Mouse (Mus musculus) right cerebral cortex, postnatal 10 days (tissue): Measurements from ENCODE around the gene Smarce1.
"Not testable (repeated sequence)": the region's sequence is repeated elsewhere in the genome, so short reads cannot be mapped to it uniquely, and the experiment has no call there.

Experiments used
- DNase-seq, 2 experiments: peaks; one replicate each; pipeline ENCODE4 v3.0.0; 2021; ENCODE audit warnings: low spot score in 2 of 2

Gene Smarce1

DNA sequence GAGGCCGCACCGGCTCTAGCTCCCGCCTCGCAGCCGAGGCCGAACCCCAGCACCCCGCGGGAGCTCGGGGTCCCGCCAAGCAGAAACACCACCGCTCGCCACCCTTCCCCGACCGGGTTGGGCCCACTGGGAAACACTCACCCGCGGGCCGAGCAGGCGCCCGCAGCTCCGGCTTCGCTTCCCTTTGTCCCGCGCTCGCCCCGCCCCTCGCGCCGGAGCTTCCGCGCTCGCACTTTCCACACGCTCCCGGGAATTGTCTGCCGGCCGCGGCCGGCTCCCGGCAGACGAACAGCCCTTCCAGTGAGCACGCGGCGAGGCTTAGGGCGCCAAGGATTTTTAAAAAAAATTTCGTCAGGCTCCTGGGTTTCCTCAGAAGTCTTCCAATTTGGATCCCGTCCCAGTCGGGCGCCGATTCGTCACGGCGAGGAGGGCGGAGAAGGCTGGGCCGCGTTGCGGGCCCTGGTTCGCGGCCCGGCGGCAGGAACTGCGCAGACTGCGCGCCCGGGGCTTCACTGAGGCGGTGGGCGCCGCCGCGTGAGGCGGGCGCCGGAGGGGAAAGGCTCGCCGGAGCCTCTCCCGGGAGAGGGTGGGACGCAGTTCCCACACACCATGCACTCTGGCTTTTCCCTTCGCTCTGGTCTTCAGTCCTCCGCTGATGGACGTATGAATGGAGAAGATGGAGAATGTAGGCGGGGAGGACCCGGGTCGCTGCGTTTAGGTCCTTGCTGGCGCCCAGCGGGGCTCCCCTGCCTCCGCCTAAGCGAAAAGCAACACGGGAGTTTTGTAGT lies at the start of gene Smarce1:
Gene Smarce1, minus strand, starts transcription at position 757 of the 788 bp plus-strand sequence.
- DNase-seq = peak; percentile 85 to 87

DNA sequence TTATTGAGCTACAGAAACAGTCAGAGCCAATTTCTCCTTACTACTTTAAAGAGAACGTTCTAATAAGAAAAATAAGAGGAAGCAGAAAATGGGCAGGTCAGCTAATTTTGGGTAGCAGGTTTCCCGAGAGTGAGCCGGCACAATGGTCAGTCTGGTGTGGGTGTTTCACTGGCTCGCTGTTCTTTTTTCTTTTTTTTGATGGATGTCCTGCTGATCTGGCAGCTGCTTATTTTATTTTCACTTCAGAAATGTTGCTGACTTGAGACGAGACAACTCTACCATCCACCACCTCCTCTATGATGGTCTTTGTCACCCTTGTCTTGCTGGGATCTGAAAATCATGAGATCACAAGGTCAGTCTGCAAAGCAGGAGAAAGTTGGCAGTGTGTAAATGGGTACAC lies 49.2 kb upstream of the Smarce1 start:
- no peak for DNase-seq

DNA sequence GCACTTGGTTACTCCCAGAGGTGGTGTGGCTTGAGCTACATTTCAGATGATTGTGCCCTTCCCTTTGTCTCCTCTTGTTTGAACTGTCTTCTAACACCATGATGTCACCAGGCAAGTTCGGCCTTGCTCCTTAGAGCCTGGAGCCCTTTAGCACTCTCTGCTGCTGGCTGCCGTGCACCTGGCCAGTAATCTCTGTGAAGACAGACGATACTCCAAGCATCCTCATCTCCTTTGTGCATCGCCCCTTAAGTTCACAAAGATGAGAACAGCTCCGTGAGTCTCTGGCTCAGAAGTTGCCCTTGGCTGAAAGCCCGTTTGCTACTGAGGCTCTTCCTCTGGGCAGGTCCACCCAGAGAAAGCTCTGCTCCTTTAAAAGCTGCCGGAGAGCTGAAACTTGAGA lies 46.0 kb upstream of the Smarce1 start:
- no peak for DNase-seq

DNA sequence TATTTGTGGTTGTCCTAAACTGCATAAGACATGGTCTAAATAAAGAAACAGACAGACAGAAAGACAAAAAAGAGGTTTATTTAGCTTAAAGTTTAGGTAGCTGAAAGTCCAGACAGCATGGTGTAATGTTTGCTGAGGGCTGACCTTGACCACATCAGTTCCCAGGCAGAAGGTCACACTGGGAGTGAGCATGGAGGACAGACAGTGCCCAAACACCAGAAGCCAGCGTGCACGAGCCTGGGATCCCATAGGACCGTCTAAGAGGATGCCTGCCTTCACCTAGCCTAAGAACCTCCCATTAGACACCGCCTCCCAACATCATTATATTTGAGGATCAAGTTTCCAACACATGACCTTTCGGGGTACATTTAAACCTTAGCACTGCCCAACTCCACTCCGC lies 44.8 kb upstream of the Smarce1 start:
- DNase-seq = no peak

DNA sequence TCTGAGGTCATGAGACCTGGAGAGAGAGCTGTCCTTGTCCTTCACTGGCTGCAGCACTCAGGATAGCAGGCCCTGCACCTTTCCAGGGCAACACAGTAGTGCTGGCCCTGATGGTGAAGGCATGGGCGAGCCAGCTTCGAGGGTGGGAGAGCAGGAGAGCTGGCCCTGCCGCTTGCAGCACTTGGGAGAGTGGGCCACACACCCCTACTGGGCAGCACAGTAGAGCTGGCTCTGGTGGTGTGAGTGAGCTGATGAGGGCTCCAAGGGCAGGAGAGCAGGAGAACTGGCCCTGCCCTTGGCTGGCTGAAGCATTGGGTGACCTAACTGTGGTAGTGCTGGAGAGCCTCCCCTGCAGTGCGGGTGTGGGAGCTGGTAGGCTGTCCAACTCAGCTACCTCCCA lies 41.9 kb upstream of the Smarce1 start:
- no peak for DNase-seq

DNA sequence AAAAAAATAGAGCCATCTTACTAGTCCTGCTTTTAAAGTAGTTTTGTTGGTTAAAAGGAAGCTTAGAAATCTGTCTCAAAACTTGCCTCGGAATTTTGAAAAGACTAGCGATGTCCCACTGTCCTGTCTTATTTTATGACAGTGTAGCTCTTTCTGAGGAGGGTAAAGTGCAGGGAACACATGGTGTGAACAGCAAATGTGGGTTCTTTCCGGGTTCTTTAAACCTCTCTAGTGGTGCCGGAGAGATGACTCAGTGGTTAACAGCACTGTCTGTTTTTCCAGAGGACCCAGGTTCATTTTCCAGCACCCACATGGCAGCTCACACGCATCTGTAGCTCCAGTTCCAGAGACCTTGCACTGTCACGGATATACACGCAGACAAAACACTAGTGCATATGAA lies 38.4 kb upstream of the Smarce1 start:
- DNase-seq = no peak

DNA sequence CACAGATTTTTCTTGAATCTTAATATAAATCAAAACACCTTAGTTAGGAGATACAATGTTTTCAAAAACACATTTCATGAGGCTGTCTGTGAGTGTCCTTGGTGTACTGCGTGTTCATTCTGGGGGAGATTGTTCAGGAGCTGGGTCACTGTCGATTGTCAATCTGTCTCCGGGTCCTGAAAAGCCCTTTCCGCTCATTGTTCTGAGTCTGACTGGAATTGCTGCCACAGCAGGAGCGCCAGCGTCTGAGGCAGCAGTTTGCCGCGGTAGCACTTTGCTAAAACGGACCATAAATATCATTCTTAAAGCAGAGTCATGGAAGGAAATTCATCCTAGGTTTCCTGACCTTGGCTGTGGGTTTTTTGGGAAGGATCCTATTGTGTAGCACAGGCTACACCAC lies 35.0 kb upstream of the Smarce1 start:
- no peak for DNase-seq

DNA sequence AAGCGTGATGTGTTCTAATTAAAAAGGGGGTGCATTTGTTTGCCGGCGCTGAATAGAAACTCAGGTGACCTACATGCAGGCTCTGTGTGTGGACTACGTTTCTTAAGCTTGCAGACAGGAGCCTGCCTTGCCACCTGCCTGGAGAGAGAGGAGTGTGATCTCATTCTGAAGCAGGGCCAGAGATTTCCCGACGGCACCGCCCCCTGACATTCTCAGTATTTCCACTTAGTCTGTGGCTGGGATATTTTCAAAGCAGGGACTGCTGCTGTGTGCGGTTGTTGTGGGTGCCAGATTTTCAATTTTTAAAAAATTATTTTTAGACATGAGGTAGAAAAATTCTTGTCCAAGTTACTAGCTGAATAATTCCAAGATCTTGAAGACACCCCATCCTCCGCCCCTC lies 34.4 kb upstream of the Smarce1 start:
- DNase-seq = peak; percentile 70 to 85

DNA sequence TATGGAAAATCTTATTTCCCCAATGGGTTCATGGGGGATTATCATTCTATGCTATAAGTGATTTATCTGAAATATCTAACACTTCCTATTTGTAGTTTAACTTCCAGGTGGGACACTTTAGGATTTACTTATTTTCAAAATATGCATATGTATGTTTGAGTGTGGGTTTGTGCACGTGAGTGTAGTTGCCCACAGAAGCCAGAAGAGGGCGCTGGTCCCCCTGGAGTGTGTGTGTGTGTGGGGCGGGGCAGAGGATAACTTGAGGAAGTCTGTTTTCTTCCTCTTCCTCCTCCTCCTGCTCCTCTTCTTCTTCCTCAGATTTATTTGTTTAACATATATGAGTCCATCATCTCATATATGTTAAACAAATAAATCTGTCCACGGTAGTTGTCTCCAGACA lies 25.4 kb upstream of the Smarce1 start:
- no peak for DNase-seq

DNA sequence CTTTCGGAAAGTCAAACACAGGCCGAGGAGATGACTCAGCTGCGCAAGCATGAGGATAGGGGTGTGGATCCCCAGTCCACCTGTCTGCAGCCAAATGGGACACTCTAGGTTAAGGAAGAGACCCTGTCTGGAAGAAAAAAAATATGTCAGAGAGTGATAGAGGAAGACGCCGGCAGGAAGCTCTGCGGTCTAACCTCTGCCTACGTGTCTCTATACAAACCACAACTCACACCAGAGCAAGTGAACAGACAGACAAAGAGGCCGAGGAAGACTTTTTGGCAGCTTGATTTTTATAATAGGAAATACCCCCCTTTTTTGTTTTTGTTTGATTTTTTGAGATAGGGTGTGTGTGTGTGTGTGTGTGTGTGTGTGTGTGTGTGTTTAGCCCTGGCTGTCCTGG lies 24.5 kb upstream of the Smarce1 start:
- no peak for DNase-seq

DNA sequence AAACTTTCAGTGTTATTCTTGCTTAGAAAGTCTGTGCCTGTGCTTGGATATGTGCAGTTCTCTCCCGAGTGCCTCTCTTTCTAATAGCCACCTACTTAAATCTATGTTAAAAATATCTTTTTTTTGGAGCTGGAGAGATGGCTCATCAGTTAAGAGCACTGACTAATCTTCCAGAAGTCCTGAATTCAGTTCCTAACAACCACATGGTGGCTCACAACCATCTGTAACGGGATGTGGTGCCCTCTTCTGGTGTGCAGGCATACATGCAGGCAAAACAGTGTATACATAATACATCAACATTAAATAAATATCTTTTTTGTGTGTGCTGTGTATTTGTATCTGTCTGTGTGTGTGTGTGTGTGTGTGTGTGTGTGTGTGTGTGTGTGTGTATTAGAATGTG lies 23.1 kb upstream of the Smarce1 start:
- no peak for DNase-seq

DNA sequence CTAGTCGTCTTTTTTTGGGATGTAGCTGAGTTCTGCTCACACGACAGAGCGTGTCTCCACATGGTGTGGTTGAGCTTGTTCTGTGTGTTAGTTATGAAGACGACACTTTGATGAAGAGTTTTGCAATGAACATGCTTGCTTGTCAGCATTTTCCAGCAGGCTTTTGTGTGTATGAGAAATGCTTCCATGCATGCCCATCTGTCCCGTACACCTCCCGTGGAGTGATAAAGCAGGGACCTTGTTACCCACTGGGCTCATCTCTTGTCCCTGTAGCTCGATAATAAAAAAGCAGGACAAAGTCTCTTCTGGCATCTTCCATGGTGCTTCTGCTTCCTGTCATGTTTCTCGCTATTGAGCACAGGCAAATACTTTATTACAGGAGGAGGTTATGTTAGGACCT lies 21.9 kb upstream of the Smarce1 start:
- DNase-seq = no peak

DNA sequence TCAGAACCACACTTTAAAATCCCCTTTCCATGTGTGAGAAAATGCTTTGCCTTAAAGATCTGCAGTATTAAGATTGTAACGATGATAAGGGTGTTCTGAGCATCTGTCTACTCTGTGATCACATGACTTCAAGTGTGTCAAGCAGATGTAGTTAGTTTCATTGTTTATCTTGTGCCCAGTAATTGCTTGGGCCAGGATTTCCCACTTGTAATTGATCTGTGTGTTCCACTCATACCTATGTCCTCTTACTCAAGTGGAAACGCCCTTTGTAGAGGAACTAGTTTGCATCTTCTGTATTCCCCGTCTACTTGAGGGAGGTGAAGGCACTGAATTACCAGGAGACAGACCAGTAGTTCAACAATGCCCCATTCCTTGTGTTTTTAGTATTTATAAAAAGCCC lies 19.8 kb upstream of the Smarce1 start:
- DNase-seq = no peak

DNA sequence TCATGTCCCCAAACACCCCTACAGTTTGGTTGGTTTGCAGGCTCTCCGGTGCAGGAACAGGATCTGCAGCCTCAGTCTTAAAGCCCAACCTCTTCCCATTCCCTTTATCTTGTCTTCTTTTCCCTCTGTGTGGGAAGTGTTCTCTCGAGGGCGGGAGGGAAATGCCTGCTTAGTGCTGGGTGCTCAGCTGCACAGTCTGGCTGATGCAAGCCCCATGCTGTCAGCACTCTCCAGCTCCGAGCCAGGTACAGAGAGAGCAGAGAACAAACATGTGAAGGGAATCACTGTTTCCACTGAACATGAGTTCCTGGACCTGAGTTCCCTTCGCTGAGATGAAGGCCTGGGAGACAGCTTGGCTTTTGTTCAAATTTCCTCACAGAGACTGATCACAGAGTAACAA lies 19.4 kb upstream of the Smarce1 start:
- DNase-seq = peak; percentile 40 to 44

DNA sequence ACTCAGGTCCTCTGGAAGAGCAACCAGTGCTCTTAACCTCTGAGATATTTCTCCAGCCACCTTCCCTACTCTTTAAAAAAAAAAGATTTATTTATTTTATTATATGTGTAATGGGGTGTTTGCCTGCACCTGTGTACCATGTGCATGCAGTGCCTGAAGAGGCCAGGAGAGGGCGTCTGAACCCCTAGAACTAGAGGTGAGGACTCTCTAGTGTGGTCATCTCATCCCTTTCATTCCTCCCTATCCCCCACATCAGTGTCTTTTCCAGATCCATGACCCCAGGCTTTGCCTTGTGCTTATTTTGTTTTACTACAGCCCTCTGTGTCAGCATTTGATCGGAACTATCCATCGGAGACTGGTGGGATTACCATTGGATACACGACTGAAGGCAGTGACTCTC lies 18.3 kb upstream of the Smarce1 start:
- DNase-seq = peak in 1 of 2 experiments; percentile 25

DNA sequence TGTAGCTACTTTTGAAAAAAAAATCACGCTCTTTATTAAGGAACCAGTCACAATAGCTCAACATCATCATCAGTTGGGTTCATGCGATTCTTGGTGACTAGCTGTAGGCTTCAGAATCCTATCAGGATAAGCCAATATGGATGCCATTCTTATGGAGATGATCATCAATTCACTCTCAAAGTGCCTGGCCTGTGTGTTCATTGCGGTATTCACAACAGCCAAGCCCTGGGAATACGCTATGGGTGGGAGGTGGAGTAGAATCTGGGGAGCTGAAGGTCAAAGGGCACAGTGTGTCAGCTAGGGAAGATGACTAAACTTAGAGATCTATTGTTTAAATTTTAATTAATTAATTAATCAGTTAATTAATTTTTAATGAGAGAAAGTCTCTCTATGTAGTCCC lies 17.1 kb upstream of the Smarce1 start:
- no peak for DNase-seq

DNA sequence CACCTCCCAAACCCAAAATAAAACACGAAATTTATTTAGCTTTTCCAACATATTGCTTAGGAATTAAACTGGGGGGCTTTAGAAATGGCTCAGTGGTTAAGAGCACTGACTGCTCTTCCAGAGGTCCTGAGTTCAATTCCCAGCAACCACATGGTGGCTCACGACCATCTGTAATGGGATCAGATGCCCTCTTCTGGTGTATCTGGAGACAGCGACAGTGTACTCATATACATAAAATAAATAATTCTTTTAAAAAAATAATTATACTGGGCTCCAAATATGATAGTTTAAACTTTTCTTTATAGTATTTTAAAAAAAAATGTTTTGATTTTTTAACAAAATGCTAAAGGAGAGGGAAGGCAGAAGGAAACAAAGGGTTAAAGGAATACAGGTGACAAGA lies 13.7 kb upstream of the Smarce1 start:
- not testable (repeated sequence) for DNase-seq

DNA sequence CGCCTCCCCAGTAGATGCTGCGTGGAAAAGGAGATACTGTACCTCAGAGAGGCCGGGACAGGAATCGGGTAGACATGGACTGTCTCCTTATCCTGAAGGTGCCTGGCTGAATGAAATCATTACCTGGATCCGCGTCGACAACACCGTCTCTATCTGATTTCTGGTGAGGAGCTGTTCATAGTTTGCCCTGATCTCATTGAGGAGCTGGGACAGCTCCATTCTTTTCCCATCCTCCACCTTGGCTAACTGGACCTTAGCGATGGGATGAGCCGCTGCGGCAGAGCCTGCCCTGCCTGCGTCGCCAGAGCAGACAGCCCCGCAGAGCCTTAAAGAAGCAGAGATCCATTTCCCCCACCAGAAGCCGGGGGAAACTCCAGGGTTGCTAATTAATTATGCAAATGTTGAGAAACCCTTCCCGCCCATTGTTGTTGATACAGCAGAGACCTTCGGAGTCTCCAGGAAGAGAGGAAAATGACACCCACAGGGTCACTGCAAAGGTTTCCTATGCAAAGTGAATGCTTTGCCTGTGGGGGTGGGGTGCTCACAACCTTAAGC lies 13.1 kb upstream of the Smarce1 start, which contains the start of gene Krt222:
Gene Krt222, minus strand, starts transcription at position 266 of the 555 bp plus-strand sequence.
- peak; percentile 53 to 60 for DNase-seq

DNA sequence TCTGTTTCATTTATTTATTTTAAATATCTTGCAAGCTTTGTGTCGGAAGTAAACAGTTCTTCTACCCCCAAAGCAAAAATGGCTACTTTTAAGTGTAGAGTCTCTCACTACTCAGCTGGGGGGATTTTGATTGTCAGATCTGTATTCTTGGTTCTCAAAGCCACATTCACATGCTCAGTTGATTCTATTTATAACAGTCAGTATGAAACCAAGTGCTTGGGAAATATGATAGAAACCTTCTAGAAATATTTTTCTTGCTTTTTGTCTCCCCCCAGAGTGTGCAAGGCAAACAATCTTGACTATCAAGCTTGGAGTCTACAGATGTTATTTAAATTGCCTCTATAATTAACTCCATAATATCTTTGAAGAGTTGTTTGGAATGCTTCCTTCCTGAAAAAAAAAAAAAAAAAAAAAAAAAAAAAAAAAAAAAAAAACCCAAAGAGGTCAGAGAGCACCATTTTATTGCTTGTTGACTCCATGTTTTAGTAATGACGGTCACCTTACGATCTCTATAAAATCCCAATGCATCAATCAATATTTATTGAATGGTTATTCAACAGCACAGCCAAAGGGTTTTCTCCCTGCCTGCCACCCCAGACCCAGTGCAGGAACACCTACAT lies 12.5 kb upstream of the Smarce1 start:
- DNase-seq = no peak

DNA sequence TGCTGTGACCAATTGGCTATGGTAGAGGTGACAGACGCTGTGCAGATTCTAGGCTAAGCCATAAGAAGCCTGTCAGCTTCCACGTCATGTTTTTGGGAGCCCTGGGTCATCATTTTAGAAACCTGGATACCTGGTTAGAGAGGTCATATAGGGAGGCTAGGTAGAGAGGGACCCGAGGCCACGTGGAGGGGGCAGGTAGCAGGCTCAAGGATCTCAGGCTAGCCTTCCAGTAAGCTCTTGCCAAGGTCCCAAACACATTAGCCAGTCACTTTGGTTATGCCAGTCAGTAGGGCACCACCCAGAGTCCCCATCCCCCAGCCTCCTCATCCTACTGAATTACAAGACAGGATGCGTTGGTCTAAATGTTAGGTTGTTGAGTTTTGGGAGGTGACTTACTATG lies 11.2 kb upstream of the Smarce1 start:
- DNase-seq = no peak

DNA sequence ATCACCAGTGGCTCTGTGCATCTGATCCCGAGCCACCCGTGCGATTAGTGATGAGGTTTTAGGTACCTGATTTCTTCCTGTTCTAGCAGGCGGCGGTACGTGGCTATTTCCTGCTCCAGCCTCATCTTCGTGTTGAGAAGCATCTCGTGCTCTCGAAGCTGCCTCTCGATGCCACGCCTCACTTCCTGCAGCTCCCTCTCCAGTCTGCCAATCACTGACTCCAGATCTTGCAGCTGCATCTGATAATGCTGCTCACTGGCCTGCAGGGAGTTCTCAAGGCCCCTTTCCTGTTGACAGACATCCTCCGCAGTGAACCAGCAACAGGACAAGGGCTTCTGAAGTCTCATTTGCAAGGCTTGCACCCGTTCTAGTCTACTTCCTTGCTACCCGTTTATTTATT lies 7.7 kb upstream of the Smarce1 start:
- DNase-seq = no peak

DNA sequence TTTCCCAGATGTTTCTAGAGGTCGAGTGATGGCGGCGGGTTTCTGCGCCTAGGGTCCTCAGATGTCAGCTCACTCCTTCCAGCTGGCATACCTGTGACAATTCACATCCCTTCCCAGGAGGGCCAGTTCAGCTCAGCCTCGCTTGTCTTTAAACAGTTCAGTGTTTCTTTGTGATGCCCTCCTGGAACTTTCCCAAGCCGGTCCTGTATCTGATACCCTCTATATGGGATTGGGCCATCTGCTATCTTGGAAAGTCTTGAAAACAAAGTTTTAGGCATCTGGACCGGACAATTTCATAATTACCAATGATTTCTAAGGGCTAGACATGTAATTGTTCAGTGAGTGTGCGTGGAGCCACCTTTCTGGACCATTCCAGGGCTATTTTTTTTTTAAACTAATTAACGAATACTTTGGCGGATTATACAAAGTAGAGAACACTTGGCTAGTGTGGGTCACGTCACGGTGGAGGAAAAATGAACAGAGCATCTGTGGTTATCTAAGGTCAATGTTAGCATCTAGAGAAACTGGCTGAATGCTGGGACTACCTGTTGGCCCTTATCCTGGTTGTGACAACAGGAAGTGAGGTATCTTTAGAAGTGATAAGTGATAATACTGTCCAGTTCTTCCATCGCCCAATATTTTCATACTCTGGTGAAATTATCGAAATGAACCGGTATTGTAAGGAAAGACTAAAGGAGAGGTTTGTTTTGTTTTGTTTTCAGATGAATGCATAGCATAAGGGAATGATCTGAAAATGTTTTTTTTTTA lies 416 bp upstream of the Smarce1 start:
- DNase-seq = no peak
